Mouse (Mus musculus) kidney, adult 2 months (tissue): ENCODE measurements around the gene Flvcr2. TPM values are rescaled to one million over a fixed set of nuclear protein-coding genes. Genes with fewer than 3 reads are reported as not detected.

Experiments used
- DNase-seq: peaks from one replicate; pipeline ENCODE4 v3.0.0; 2021
- H3K27ac ChIP-seq: fragments of 200-500 bp; 2 replicates; pipeline ENCODE4 v1.5.1; 2012; ENCODE audit warnings: low read depth, low read length, control low read depth, inconsistent platforms; ENCODE audit not compliant: insufficient read depth
- H3K27me3 ChIP-seq: fragments of 200-500 bp; replicated peaks from 2 replicates; pipeline ENCODE4 v1.6.1; 2012; ENCODE audit warnings: mild to moderate bottlenecking, moderate library complexity, low read length, inconsistent platforms; ENCODE audit not compliant: control insufficient read depth, insufficient read depth
- H3K36me3 ChIP-seq: fragments of 200-500 bp; 2 replicates; pipeline ENCODE4 v1.6.1; 2012; ENCODE audit warnings: mild to moderate bottlenecking, moderate library complexity, low read length, inconsistent platforms; ENCODE audit not compliant: control insufficient read depth, insufficient read depth
- H3K4me1 ChIP-seq: fragments of 200-500 bp; 2 replicates; pipeline ENCODE4 v1.6.1; 2011; ENCODE audit warnings: low read length; ENCODE audit not compliant: control insufficient read depth, insufficient read depth
- H3K4me3 ChIP-seq: fragments of 200-500 bp; 2 replicates; pipeline ENCODE4 v1.5.1; 2011; ENCODE audit warnings: mild to moderate bottlenecking, low read depth, low read length, control low read depth; ENCODE audit not compliant: insufficient read depth
- CTCF ChIP-seq: fragments of 200-500 bp; conservative IDR thresholded peaks from 2 replicates; pipeline ENCODE4 v1.5.1; 2011; ENCODE audit warnings: low read depth, mild to moderate bottlenecking, control low read depth, low read length, moderate library complexity, mixed read lengths; ENCODE audit not compliant: insufficient read depth, insufficient read length
- POLR2A ChIP-seq: fragments of 200-500 bp; IDR thresholded peaks from one replicate; pipeline ENCODE4 v1.6.1; 2011; ENCODE audit warnings: low read depth, low read length, control low read depth
- WGBS: fragments of 180-500 bp; shearing (Covaris S2); methylation state at CpG from one replicate; pipeline ENCODE4 v1.1.7; 2018; 5-methylcytosine and 5-hydroxymethylcytosine counted together
- polyA plus RNA-seq: library from polyadenylated mRNA; depleted of rRNA; stranded (reverse); fragments of >200 nt; gene quantifications from 2 replicates; pipeline ENCODE4 v1.2.3, GENCODE M21; 2012

The Flvcr2 gene
- polyA plus RNA-seq, 1 experiment = 23.1 TPM

DNA sequence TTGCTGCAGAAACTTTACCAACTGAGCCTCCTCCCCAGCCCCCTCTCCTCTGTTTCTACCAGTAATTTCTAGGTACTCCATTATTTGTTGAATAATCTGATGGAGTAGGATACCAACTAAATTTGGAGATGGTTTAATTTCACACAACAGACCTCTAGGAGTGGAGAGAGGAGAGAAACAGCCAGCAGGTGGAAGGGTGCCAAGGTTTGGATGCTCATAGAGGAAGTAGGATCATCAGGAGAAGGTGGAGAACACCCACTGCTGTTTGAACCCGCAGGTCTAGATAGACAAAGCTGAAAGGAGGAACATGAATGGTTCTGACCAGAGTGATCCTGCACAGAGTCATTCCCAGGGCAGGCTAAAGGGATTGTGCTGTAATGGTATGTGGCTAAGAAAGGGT lies 49.2 kb downstream of the Flvcr2 start:
- no peaks in the 10 kb centered on the region for H3K36me3 ChIP-seq
- DNase-seq = no peak
- WGBS = 69% methylated on average over 1 of the region's 1 CpGs
- H3K4me1 ChIP-seq = no peaks in the 10 kb centered on the region
- H3K4me3 ChIP-seq = no peak overlapping the region
- TF ChIP-seq CTCF (no peak), POLR2A (no peak)
- no peaks in the 10 kb centered on the region for H3K27me3 ChIP-seq
- H3K27ac ChIP-seq = no peak overlapping the region

DNA sequence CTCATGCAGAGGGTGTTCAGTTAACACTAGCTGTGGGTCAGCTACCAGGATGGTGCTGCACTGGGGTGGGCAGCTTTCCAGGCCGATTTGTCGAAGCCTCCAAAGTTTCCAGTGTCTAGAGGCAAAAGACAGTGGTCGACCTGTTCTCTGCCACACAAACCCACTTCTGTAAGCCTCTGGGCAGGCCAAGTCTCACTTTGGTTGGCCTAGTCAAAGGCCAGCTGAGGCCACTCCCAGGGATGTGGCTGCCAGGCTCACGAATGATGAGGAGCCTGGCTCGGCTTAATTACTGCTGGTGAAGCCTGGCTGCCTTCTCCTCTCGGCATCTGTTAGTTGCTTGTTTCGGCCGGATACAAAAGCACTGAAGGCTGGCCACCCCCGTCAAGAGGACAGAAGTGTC lies 53.7 kb downstream of the Flvcr2 start:
- DNase-seq = peak; percentile 17
- H3K4me3 ChIP-seq = no peak overlapping the region
- TF ChIP-seq POLR2A (no peak), CTCF (no peak)
- no peaks in the 10 kb centered on the region for H3K27me3 ChIP-seq
- 61% methylated on average over 9 of the region's 9 CpGs for WGBS
- no peaks in the 10 kb centered on the region for H3K4me1 ChIP-seq
- H3K36me3 ChIP-seq = no peaks in the 10 kb centered on the region
- H3K27ac ChIP-seq = no peak overlapping the region

DNA sequence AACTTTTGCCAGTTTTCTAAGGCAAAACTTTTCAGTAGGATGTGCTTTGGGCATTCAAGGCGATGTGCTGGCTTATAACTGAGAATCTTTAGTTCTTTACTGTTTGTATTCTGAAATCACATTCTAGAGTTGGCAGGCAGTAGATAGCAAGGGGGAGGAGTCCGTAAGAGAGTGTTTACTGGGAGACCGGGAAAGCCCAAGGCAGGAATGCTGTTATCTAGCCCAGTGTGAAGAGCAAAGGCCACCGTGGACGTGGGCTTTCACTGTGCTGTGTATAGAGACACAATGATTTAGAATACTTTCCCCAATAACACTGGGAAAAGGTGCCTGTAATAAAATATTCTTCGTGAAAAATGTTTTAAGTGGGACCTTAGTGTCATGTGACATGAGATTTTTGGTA lies 63.4 kb downstream of the Flvcr2 start:
- Histone ChIP-seq H3K27ac (no peak overlapping the region), H3K27me3 (no peaks in the 10 kb centered on the region), H3K4me1 (no peaks in the 10 kb centered on the region), H3K36me3 (no peaks in the 10 kb centered on the region), H3K4me3 (no peak overlapping the region)
- 53% methylated on average over 6 of the region's 6 CpGs for WGBS
- no peak for TF ChIP-seq POLR2A
- TF ChIP-seq CTCF = no peak
- no peak for DNase-seq

DNA sequence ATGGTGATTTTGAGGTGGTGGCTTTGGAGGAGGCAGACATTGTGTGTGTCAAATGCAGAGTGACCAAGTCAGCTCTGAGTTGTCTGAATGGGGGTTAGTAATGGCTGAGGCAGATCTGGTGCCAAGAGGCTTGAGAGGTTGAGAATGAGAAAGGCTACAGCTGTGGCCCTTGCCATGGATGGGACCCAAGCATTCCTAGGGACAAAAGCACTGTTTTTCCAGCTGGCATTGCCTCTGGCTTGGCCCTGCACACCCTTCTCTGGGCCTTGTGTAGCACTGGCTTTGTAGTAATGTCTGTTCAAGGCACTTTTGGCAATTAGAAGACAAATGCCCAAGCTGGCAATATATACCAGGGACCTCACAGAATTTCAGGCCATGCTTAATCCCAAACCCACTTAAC lies 64.6 kb downstream of the Flvcr2 start:
- Histone ChIP-seq H3K27ac (no peak overlapping the region), H3K4me3 (no peak overlapping the region), H3K27me3 (no peaks in the 10 kb centered on the region), H3K4me1 (no peaks in the 10 kb centered on the region), H3K36me3 (no peaks in the 10 kb centered on the region)
- TF ChIP-seq CTCF = no peak
- no peak for TF ChIP-seq POLR2A
- DNase-seq = no peak

DNA sequence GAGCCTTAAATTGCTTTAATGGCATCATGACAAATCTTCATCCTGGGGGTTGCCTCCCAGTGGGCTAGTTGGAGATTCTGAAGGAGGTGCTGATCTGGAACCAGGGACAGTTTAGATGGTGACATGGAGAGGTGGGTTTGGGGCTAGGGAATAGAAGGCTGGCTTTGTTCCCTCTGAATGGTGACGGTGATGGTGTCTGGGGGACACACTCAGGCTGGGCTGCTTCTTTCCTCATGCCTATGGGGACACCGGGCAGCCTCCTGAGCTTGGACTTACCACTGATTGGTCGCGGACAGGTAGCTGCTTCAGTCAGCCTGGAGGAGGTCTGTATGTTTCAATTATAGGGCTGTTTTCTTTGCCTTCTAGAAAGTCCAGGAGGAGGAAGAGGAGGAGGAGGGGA lies 65.3 kb downstream of the Flvcr2 start:
- no peaks in the 10 kb centered on the region for H3K27me3 ChIP-seq
- H3K4me1 ChIP-seq = no peaks in the 10 kb centered on the region
- no peak overlapping the region for H3K4me3 ChIP-seq
- no peak overlapping the region for H3K27ac ChIP-seq
- TF ChIP-seq CTCF (no peak), POLR2A (no peak)
- no peak for DNase-seq
- no peaks in the 10 kb centered on the region for H3K36me3 ChIP-seq
- 100% methylated on average over 4 of the region's 4 CpGs for WGBS

DNA sequence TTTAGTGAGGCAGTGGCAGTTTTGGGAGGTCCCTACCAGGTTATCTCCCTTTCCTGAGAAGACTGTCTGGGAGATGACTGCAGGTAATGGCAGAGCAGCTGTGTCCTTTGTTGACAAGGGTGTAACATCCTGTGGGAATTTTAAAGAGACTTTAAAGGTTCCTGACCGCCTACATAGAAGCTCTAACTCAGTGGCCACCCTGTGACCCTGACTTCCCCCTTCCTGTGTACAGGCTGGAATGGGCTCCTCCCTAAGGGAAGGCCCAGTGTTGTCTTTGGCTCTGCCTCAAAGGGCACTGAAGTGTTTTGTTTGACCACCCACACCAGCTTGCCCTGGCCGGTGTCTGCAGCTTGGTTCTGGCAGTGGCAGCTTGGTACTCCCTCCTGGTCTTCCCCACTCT lies 67.3 kb downstream of the Flvcr2 start:
- Histone ChIP-seq H3K4me1 (no peaks in the 10 kb centered on the region; the same call in 1 of the 2 replicates), H3K27ac (peak overlapping the region; percentile 16; the same call in 1 of the 2 replicates), H3K27me3 (no peaks in the 10 kb centered on the region), H3K36me3 (no peaks in the 10 kb centered on the region), H3K4me3 (no peak overlapping the region)
- no peak for TF ChIP-seq CTCF
- no peak for TF ChIP-seq POLR2A
- 27% methylated on average over 2 of the region's 2 CpGs for WGBS
- peak; percentile 84 for DNase-seq

DNA sequence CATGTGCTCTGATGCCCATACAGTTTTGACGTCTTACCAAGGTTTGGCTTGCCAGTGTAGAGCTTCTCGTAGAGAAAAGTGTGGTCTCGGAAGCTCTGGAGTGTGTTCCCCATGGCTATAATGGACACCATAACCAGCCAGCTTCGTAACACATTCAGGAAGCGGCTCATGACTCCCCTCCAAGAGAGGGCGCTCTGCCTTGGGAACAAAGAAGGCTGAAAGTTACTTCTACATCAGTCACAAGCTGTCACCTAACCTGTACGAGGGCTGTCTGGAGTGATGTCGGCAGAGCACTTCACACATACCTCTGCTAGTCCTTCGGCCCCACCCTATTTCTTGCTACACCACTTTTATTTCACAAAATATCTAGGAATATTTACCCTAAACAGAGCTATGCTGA lies 75.7 kb downstream of the Flvcr2 start:
- 80% methylated on average over 9 of the region's 9 CpGs for WGBS
- peaks cover 5% of the 10 kb centered on the region; the same call in 1 of the 2 replicates for H3K4me1 ChIP-seq
- no peak overlapping the region for H3K27ac ChIP-seq
- no peaks in the 10 kb centered on the region for H3K27me3 ChIP-seq
- DNase-seq = no peak
- no peaks in the 10 kb centered on the region for H3K36me3 ChIP-seq
- H3K4me3 ChIP-seq = no peak overlapping the region
- no peak for TF ChIP-seq POLR2A
- no peak for TF ChIP-seq CTCF
